Mouse (Mus musculus) heart, adult 11 months (tissue): ENCODE results near the gene Map3k1.

Experiments used
- DNase-seq: peaks from one replicate; pipeline ENCODE4 v3.0.0; 2022

Gene Map3k1

DNA sequence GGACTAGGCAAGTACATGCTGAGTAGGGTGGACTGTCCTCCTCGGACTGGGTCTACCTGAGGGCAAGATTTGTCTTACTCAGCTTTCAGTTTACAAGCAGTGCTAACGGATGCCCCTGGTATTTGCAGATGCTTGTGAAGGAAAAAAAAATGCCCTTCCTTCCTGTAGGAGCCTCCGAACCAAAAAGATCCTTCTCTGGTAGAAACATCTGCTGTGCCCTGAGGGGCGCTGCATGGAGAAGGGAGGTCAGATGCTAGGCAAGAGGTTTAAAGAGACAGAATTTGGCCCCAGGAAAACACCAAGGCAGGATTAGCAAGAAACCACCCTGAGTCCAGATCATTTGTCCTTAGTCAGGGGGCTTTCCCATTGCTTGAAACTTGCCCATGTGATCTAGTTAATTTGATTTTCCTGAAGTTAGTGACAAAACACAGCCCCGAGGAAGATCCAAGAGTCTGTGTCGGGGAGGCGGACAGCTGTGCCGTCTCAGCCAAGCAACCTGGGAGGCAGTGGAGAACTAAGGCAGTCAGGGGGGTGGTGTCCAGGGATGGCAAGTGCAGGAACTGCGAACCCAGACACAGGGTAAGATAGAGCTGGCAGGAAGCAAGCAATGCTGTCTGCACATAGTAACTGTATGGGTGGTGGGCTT lies 19.2 kb downstream of the Map3k1 start:
- DNase-seq: peak; percentile 86

DNA sequence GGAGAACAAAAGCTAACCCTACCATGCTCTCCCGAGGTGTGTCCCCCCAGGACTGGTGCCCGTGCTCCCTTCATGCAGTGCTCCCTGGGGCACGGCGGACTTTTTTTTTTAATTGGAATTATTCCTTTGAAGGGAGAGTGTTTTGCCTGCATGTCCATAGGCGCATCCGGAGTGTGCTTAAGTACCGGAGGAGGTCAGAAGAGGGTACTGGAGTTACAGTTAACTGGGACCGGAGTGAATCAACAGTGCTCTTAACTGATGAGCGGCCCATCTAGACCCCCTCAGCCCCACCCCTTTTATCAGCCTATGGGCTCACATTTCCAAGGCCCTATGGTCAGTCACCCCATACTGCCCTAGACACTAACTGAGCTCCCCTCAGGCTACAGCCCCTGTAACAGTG lies 19.9 kb downstream of the Map3k1 start:
- DNase-seq: no peak

DNA sequence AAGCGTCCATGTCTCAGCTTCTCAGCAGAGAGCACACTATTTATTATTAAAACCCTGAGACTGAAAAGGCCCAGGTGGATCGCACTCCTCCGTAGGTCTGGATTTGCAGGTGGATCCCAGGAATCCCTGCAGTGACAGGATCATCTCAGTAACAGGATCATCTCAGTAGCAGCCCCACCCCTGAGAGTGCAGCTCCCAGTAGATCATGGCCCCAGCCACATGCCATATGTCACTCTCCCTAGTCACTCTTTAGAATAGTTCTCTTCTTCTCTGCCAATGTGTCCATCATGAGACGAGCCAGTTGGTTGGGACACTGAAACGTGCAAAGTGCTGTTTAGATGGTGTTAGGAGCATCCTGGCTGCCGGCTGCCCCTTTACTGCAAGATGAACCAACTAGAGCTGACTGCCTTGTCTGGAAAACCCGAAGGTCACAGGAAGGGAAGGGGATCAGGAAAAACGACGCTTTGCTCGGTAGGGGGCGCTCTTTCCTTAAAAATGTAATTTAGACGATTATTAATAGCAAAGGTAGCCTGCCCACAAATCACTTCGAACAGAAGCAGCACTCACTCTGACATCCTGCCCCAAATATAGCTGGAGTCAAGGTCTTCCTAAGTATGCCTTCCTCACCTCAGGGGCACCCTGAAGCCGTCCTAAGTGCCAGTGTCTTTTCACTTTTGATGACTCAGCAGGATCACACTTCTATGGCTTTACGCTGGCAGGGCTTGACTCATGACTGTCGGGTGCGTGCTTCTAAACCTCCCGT lies 20.8 kb downstream of the Map3k1 start:
- DNase-seq: peak; percentile 96

DNA sequence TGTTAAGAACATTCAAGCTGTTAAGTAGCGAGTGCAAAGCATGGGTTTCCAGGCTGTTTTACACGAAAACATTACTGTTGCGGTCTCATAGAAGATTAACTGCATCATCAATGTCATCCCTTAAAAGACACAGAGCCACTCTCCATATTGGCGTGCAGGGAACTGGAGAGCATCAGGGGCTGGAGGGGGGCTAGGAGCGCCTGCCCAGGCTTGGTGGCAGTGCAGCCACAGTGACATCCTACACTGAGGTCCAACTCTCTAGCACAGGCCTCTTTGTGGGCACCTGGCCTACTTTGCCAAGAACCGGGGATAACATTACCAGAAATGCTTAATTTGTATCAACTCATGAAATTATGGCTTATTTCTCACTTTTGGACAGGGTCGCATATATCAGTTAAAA lies 22.2 kb downstream of the Map3k1 start:
- no peak for DNase-seq

DNA sequence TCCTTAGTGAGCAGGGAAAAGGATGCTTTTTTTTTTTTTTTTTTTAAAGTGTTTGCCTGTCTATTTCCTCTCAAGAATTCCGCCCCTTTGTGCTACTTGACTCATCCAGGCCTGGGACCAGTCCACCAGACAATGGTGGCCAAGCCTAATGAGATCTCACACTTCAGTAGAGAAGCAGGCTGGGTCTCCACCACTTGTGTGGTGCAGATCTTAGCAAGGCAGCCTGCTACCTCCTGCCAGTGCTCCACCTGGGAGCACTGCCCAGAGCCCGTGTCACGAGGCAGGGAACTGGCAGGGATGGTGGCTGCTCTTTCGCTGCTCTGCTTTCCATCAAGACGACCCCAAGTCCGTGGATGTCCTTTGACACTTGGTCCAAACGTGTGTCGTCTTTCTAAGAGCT lies 25.3 kb downstream of the Map3k1 start:
- peak; percentile 94 for DNase-seq

DNA sequence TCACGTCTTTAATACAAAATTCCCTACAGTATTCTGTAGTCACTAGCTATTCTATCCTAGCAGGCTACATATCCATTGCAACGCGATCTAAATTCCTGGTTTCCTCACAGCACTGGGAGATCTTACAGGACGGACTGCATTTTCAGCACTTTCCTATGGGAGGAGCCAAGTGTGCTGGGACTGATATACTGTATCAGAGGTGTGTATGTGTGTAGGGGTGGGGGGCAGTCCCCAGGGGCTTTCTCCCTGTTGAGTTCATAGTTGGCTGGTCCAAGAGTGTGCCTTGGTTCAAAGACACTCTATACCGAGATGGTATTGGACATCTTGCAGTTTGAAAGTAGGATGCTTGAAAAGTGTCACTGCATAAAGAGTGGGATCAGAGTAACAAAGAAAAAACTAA lies 29.3 kb downstream of the Map3k1 start:
- no peak for DNase-seq

DNA sequence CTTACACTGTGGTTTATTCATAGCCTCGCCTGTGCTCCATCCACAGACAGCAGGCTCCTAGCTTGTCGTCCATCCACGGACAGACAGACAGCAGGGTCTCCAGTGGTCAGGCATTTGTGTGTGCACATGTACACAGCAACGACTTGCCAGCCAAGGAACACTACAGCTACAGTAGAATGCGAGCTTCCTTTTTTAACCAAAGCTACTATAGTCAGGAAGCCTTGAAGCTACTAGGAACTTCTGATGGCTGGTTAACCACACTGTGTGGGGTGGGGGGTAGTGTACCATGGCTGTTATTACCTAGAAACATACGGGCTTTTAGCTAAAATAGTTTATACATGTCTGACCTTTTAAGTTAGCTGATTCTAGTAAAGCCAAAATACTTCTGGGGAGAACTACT lies 30.2 kb downstream of the Map3k1 start:
- DNase-seq: no peak

DNA sequence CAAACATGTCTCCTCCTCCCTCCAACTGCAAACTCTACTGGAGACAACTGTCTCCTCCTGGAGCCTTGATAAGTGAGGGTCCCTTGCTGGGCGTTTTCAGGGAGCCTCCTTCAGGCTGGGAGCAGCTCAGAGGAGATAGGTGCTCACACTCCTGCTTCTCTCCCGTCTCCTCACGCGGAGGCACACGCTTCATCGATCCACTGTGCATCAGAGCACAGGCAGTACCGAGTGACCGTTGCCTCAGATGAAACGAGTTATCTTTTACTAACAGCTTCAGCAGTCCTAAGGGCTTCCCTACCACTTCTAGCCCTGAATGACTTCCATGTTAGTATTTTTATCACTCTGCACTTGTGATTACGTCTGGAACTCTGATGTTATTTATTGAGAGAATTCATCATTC lies 30.9 kb downstream of the Map3k1 start:
- no peak for DNase-seq

DNA sequence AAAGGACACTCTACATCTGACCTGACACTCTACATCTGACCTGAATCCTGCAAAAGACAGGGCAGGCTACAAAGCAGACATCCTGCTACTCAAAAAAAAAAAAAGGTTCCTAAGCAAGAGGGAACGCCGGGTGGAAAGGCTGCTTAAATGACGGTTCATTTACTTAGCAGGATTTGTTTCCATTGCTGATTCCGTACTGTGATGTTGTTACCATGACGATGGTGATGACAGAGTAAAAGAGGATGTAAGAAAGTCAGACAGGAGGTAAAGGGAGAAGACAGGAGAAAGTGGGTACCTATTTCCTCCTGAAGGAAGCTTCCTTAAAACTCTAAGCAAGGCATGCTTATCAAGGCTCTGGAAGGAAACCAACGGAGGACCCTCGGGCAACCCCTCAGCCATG lies 31.6 kb downstream of the Map3k1 start:
- DNase-seq: no peak

DNA sequence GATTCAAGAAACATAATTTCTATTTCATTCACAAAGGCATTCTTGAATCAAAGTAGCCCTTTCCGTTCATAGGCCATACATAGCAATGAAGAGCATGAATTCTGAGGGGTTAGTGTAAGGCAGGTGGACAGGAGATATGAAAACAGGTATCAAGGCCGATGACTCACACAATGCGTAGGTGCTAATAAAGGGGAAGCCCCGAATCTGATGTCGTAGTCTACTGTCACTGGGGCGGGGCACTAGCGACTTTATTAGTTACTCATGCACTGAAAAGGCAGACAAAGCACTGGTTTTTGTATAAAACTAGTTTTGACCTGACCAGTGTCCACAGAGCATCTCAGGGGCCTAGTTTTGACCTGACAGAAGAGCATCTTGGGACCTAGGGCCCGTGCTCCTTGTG lies 36.7 kb downstream of the Map3k1 start:
- no peak for DNase-seq

DNA sequence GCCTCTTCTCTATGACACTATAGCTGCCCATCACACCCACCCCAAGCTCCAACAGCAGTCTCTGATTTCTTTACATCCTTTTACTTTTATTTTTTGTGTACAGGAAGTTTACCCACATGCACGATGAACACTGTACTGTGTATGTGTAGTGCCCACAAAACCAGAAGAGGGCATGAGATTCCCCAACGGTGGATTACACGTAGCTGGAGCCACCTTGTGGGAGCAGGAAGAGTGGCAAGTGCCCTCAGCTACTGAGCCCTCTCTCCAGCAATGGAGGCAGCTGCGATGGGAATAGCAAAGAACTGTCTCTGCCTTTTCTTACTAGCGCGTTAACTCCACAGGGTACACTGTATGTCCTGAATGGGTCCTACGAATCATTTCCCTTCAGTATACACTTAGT lies 37.6 kb downstream of the Map3k1 start:
- DNase-seq: peak; percentile 90

DNA sequence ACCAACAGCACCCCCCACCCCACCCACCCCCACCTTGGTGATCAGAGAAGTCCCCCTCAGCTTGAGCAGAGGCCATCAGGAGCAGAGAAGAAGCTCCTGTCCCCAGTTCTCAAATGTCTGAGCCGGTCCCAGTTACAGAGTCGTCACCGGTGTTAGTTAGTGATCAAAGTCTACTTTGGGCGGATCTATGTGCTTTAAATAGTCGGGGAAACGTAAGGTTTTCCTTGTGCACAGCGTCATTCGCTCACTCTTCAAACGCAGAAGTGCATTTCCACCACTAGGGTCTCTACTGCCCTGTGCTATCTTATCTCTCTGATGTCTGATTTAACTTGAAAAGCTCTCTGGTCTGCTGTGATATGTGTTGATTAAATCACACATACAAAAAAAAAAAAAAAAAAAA lies 38.0 kb downstream of the Map3k1 start:
- DNase-seq: no peak

DNA sequence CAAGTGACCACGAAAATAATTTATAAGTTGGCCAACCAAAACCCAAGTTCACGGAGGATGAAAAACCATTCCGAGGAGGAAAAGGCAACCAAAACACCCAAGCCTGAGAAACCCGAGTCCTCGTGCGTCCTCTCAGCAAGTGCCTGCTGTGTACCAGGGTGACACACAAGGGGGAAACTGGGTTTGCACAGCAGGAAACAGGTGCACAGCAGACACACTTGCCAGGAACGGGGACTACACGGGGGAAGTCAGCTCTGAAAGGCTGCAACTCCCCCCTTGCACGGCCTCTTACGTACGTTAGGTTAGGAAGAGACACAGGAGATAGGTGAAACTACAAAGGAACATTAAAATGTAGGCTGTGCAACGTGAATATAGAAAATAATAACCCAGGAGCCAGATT lies 46.3 kb downstream of the Map3k1 start:
- peak; percentile 41 for DNase-seq

DNA sequence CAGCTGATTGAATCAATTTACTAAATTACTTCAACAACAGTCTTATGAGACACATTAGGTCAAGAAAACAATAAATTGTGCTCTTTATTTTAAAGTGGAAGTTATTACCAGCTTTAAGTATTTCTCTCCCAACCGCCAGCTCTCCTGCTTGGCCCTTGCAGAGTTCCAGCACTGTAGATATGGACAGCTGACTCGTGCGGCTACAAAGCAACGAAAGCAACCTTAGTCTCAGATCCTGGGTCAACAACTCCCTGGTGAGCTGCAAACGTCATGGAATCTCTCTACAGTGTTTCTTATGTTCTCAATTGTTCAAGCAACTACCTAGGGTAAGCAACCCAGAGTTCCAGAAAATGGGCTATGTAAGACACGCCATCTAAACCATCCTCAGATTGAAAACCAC lies 51.8 kb downstream of the Map3k1 start:
- peak; percentile 76 for DNase-seq

DNA sequence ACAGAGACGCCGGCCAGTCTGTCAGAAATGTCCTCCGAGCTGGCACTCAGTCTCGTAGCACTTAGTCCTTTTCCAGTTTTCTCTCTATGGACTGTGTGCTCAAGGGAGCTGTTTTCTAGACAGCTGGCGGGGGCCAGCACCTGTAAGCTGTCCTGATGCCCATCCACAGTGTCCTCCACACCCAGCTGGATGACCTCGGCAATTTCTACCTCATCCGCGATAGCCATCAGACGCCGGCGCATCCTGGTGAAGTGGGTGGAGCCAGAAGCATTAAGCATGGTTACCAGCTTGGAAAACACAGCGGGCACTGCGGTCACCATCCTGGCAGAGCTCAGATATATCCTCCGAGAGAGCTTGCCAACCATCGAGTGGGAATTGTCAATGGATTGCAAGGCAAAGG lies 52.9 kb downstream of the Map3k1 start:
- peak; percentile 87 for DNase-seq

DNA sequence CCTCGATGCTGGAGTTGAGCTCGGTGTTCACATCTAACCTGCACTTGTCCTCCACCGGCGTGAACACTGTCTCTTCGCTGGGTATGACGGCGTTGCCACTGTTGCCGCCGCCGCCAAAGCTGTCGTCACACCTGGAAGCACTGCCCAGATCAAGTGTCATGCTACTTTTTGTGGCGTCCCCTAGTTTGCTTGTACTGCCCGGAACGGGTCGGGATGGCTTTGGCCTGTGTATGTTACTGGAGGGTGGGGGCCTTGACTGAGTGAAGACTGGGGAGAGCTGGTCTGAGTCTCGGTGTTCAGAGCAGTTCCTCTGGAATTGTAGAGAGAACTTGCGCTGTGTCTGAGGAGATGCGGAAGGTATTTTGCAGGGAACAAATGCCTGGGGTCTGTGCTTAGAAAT lies 53.4 kb downstream of the Map3k1 start:
- DNase-seq: peak; percentile 89

DNA sequence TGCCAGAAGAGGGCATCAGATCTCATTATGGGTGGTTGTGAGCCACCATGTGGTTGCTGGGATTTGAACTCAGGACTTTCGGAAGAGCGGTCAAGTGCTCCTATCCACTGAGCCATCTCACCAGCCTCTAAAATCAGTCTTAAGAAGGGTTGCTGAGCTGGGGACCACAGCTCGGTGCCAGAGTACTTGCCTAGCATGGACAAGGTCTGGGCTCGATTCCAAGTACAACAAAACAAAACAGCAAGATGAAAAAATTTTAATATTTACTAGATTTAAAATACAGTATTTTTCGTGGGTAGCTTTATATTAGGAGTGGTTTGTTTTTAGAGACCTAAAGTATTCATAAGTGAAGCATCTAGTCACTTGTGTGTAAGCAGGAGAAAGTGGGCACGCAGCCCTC lies 55.5 kb downstream of the Map3k1 start:
- DNase-seq: peak; percentile 8

DNA sequence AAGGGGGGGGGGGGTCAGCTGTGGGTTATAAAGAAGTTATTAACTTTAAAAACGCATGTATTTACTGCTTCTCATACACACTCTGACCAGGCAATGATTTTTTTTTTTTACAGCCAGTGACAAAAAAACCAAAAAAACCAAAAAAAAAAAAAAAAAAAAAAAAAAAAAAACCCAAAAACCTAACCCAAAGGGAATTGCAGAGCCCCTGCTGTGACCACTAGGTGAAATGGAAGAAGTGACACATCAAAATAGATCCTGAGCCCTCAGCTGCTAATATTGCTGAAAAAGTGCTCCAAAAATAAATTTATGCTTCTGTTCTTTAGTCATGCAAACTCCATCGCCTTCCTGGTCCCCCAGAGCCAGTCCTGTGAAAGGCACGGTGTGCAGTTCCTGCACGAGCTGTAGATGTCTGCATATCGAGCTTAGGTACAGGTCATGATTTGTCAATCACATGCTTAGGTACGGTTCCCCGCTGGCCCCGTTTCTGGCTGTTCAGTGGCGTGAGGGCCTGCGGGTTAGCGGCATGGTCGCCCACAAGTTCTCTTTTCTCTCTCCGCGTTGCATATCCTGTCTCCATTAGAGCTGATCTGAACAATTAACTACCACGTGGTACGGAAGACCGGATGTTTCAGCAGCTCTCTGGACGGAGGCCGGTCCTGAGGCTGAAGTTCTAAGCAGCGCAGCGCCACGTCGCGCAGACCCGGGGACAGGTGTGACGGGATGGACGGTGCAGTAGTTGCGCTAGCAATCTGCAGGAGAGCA lies 60.3 kb downstream of the Map3k1 start:
- DNase-seq: peak; percentile 86

DNA sequence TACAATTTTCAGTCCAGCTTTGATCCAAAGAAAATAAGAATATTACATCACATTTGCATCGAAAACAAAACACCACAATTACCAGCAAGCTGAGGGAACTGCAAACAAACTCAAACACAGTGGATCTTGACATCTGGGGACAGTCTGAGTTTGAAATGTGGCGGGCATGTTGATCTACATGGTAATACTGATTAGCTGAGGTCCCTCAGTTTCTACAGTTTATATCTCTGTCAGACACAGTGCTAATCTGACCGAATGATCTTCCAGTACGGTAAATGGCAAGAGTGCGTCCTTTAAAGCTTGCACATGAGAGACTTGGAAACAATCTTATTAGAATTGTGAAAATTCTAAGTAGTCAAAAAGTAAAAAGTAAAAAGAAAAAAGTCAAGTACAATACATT lies 62.0 kb downstream of the Map3k1 start:
- DNase-seq: peak; percentile 7

DNA sequence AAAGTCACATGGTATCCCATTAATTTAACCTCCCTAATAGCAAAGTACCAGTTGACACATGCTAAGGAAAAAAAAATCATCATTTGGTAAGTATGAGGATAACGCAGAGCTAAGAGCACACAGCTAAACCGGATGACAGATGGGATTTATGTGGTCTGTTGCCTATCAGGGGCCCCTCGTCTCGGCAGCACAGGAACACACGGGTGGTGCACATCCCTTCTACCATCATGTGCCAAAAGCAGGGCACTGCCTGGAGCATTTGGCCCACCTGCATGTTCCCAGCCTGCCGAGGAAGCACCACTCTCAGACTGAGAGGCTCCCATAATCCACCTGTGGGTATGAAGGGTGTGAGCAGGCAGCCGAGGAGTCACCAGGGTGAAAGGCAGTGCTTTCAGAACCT lies 63.6 kb downstream of the Map3k1 start:
- DNase-seq: peak; percentile 75

DNA sequence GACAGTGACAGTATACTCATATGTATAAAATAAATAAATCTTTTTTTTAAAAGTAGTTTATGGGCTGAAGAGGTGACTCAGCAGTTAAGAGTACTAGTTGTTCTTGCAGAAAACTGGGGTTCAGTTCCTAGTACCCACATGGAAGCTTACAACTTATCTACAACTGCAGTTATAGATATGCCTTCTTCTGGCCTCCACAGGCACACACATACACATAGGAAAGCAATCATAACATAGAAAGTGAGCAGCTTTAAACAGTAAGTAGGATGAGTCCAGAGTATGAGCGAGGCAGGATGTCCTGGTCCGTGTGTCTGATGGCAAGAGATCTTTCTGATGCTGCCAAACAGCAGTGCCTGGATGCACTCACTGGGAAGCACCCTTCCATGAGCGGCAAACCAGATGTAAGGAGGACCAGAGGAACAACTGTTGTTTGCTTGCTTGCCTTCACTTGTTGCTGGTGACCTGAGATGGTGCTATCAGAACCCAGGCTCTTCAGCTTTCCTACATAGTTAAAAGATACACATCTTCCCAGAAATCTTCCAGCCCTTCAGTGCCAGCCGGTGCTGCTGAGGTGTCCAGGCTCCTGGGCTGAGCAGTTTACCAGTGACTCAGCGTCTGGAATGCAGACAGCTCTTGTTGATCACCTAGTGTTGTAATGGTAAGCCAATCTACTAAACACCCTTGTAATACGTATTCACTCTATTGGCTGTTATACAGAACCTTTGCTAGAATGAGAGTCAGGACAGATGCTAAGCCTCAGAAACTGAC lies 64.4 kb downstream of the Map3k1 start:
- peak; percentile 79 for DNase-seq

DNA sequence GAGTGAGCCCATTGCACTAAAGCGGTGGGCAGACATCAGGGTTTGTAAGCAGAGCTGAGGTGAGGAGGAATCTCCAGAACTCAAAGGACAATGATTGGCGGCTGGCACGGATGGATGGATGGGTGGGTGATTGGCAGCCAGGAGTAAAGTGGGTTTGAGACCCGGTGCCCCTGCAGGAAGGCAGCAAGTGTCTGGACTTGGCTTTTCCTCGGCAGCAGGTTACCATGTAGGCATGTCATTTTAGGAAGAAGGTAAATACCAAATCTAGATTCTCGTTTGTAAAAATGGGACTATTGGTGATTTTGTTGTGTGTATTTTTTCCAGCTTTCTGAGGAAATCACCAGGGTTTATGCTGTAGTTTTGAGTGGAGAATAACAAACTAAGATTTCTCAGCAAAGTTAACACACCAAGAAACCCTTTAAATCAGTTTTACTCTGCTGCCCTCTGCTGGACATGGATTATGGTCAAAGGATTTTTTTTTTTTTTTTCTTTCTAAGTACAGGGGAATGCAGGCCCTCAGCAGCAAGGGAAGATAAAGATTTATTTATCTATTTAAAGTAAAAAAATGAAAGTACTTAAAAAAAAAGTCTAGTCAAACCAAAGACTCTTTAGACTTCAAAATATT lies 66.7 kb downstream of the Map3k1 start:
- DNase-seq: peak; percentile 8
